Mouse (Mus musculus): ENCODE data around the gene Cacnb1.

Cacnb1 gene

GRCm38 (mm10) chr11:98011716-98012115 is 11.1 kb downstream of the Cacnb1 start:
- no peak for DNase-seq (ENCODE audit: low spot score in 2 of 2)

GRCm38 (mm10) chr11:98008087-98008486 is 14.7 kb downstream of the Cacnb1 start:
- DNase-seq (ENCODE audit: low spot score in 2 of 2): no peak

- no peak for DNase-seq (ENCODE audit: low spot score in 2 of 2)
Measured at GRCm38 (mm10) chr11:98005686-98006085, 17.1 kb downstream of the Cacnb1 start.

- DNase-seq (ENCODE audit: low spot score in 2 of 2): no peak
Measured at GRCm38 (mm10) chr11:98005076-98005475, 17.8 kb downstream of the Cacnb1 start.

GRCm38 (mm10) chr11:98004161-98004560 is 18.7 kb downstream of the Cacnb1 start:
- DNase-seq (ENCODE audit: low spot score in 2 of 2): no peak

GRCm38 (mm10) chr11:98003171-98003671 is 19.6 kb downstream of the Cacnb1 start:
- no peak for DNase-seq (ENCODE audit: low spot score in 2 of 2)

- no peak for DNase-seq (ENCODE audit: low spot score in 2 of 2)
Measured at GRCm38 (mm10) chr11:98002627-98003026, 20.2 kb downstream of the Cacnb1 start.

- DNase-seq (ENCODE audit: low spot score in 2 of 2): no peak
Measured at GRCm38 (mm10) chr11:98001986-98002385, 20.8 kb downstream of the Cacnb1 start.

GRCm38 (mm10) chr11:98001351-98001824 is 21.4 kb downstream of the Cacnb1 start:
- no peak for DNase-seq (ENCODE audit: low spot score in 2 of 2)

GRCm38 (mm10) chr11:98000378-98001140 is 22.3 kb downstream of the Cacnb1 start:
- no peak for DNase-seq (ENCODE audit: low spot score in 2 of 2)

GRCm38 (mm10) chr11:97999748-98000147 is 23.1 kb downstream of the Cacnb1 start:
- no peak for DNase-seq (ENCODE audit: low spot score in 2 of 2)

GRCm38 (mm10) chr11:97998898-97999608 is 23.8 kb downstream of the Cacnb1 start:
- peak in 1 of 2 experiments; percentile 46 for DNase-seq (ENCODE audit: low spot score in 2 of 2)

GRCm38 (mm10) chr11:97998074-97998793 is 24.6 kb downstream of the Cacnb1 start:
- no peak for DNase-seq (ENCODE audit: low spot score in 2 of 2)

GRCm38 (mm10) chr11:97997387-97997960 is 25.4 kb downstream of the Cacnb1 start:
- no peak for DNase-seq (ENCODE audit: low spot score in 2 of 2)

GRCm38 (mm10) chr11:97996691-97997090 is 26.1 kb downstream of the Cacnb1 start:
- no peak for DNase-seq (ENCODE audit: low spot score in 2 of 2)

- DNase-seq (ENCODE audit: low spot score in 2 of 2): no peak
Measured at GRCm38 (mm10) chr11:97995564-97996288, 27.1 kb downstream of the Cacnb1 start, which contains the start of gene Arl5c. TSS of gene Arl5c (minus strand) at chr11:97996181.

GRCm38 (mm10) chr11:97994539-97995100 is 28.2 kb downstream of the Cacnb1 start:
- no peak for DNase-seq (ENCODE audit: low spot score in 2 of 2)

- DNase-seq (ENCODE audit: low spot score in 2 of 2): peak; percentile 84 to 86
Measured at GRCm38 (mm10) chr11:97988530-97989096, 34.2 kb downstream of the Cacnb1 start.

GRCm38 (mm10) chr11:97987551-97988526 is 35.0 kb downstream of the Cacnb1 start:
- DNase-seq (ENCODE audit: low spot score in 2 of 2): peak; percentile 99
